Mouse (Mus musculus) embryonic facial prominence, embryonic 15.5 days (tissue): ENCODE data around the gene Galnt18. TPM values are rescaled to one million over a fixed set of nuclear protein-coding genes. Genes with fewer than 3 reads are reported as not detected.
A peak's percentile ranks its signal among the peaks of the same experiment; 100 is the strongest.

Source experiments
- ATAC-seq: fragments of 200-750 bp; cut with Nextera tagmentation; 2 replicates; pipeline ENCODE4 v1.8.0; 2017; ENCODE audit warnings: low read depth, moderate TSS enrichment; ENCODE audit not compliant: insufficient number of reproducible peaks, low FRiP score, low TSS enrichment
- H3K27ac ChIP-seq: fragments of 300-500 bp; sonication (generic); replicated peaks from 2 replicates; pipeline ENCODE4 v1.5.1; 2015; ENCODE audit warnings: mild to moderate bottlenecking, inconsistent platforms
- H3K27me3 ChIP-seq: fragments of 300-500 bp; sonication (generic); 2 replicates; pipeline ENCODE4 v1.6.1; 2015; ENCODE audit warnings: inconsistent platforms
- H3K36me3 ChIP-seq: fragments of 300-500 bp; sonication (generic); 2 replicates; pipeline ENCODE4 v1.6.1; 2015; ENCODE audit warnings: mild to moderate bottlenecking, inconsistent platforms
- H3K4me1 ChIP-seq: fragments of 300-500 bp; sonication (generic); 2 replicates; pipeline ENCODE4 v1.6.1; 2015; ENCODE audit warnings: inconsistent platforms
- H3K4me2 ChIP-seq: fragments of 300-500 bp; sonication (generic); replicated peaks from 2 replicates; pipeline ENCODE4 v1.6.1; 2015; ENCODE audit warnings: mild to moderate bottlenecking, inconsistent platforms
- H3K4me3 ChIP-seq: fragments of 300-500 bp; sonication (generic); replicated peaks from 2 replicates; pipeline ENCODE4 v1.5.1; 2015; ENCODE audit warnings: mild to moderate bottlenecking, inconsistent platforms
- H3K9ac ChIP-seq: fragments of 300-500 bp; sonication (generic); 2 replicates; pipeline ENCODE4 v1.6.1; 2015; ENCODE audit warnings: inconsistent platforms
- H3K9me3 ChIP-seq: fragments of 300-500 bp; sonication (generic); replicated peaks from 2 replicates; pipeline ENCODE4 v1.6.1; 2016; ENCODE audit warnings: inconsistent platforms
- WGBS: fragments of 180-500 bp; shearing (Covaris S2); methylation state at CpG from one replicate; pipeline ENCODE4 v1.1.7; 2015; 5-methylcytosine and 5-hydroxymethylcytosine counted together
- polyA plus RNA-seq: library from polyadenylated mRNA; unstranded; fragments of >200 nt; fragmentation: Nextera tagmentation; extraction: Ambion mirVana; gene quantifications from 2 replicates; pipeline ENCODE4 v1.2.1, GENCODE M21; 2015

Galnt18 gene
- polyA plus RNA-seq, 1 experiment from 2014 or later, result 30.0 TPM

DNA sequence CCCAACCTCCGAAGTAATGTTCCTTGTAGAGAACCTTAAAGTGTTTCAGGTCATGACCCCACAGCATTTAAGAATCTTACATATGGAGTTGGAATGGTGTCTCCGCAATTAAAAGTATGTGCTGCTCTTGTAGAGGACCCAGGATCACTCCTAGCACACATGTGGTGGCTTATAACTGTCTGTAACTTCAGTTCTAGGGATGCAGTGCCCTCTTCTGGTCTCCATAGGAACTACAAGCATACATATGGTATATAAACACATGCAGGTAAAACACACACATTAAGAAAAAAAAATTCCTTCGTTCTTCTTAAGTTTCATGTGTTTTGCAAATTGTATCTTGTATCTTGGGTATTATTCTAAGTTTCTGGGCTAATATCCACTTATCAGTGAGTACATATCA is 99.7 kb downstream of the Galnt18 start:
- WGBS, result 93% methylated on average over 3 of the region's 3 CpGs
- Histone ChIP-seq H3K4me1 (no peaks in the 10 kb centered on the region), H3K36me3 (no peaks in the 10 kb centered on the region), H3K27me3 (no peaks in the 10 kb centered on the region), H3K9me3 (no peaks in the 10 kb centered on the region), H3K27ac (no peak overlapping the region), H3K4me3 (no peak overlapping the region), H3K9ac (no peak overlapping the region), H3K4me2 (no peak overlapping the region)
- ATAC-seq, result no peak

- Histone ChIP-seq H3K27ac (no peak overlapping the region), H3K4me3 (no peak overlapping the region), H3K4me1 (no peaks in the 10 kb centered on the region), H3K36me3 (no peaks in the 10 kb centered on the region), H3K9me3 (no peaks in the 10 kb centered on the region), H3K9ac (no peak overlapping the region), H3K27me3 (no peaks in the 10 kb centered on the region), H3K4me2 (no peak overlapping the region)
- ATAC-seq, result no peak
- 75% methylated on average over 3 of the region's 3 CpGs for WGBS
These were observed 103.3 kb downstream of the Galnt18 start for GRCm38 (mm10) chr7:111676483-111676882.

- no peak overlapping the region for H3K4me2 ChIP-seq
- no peaks in the 10 kb centered on the region for H3K36me3 ChIP-seq
- H3K9me3 ChIP-seq, result no peaks in the 10 kb centered on the region
- no peak overlapping the region for H3K27ac ChIP-seq
- H3K9ac ChIP-seq, result no peak overlapping the region
- WGBS, result 31% methylated on average over 4 of the region's 4 CpGs
- no peaks in the 10 kb centered on the region for H3K4me1 ChIP-seq
- no peak overlapping the region for H3K4me3 ChIP-seq
- no peaks in the 10 kb centered on the region for H3K27me3 ChIP-seq
- no peak for ATAC-seq
These were observed 107.3 kb downstream of the Galnt18 start for GRCm38 (mm10) chr7:111672467-111672866.

GRCm38 (mm10) chr7:111663139-111664073 is 116.4 kb downstream of the Galnt18 start:
- 45% methylated on average over 14 of the region's 14 CpGs for WGBS
- no peak for ATAC-seq
- H3K9ac ChIP-seq, result no peak overlapping the region

GRCm38 (mm10) chr7:111658579-111658978 is 121.2 kb downstream of the Galnt18 start:
- peak; percentile 27; the same call in 1 of the 2 replicates for ATAC-seq
- Histone ChIP-seq H3K4me2 (no peak overlapping the region), H3K4me3 (no peak overlapping the region), H3K27ac (no peak overlapping the region), H3K27me3 (no peaks in the 10 kb centered on the region), H3K9ac (no peak overlapping the region), H3K9me3 (no peaks in the 10 kb centered on the region), H3K36me3 (no peaks in the 10 kb centered on the region), H3K4me1 (peaks cover 20% of the 10 kb centered on the region)
- 39% methylated on average over 4 of the region's 4 CpGs for WGBS

More at GRCm38 (mm10) chr7:111663139-111664073, 116.4 kb downstream of the Galnt18 start:
- no peaks in the 10 kb centered on the region for H3K36me3 ChIP-seq
- no peak overlapping the region for H3K4me3 ChIP-seq
- no peaks in the 10 kb centered on the region for H3K27me3 ChIP-seq
- H3K4me1 ChIP-seq, result peaks cover 24% of the 10 kb centered on the region
- no peak overlapping the region for H3K4me2 ChIP-seq
- no peaks in the 10 kb centered on the region for H3K9me3 ChIP-seq
- peak overlapping the region; percentile 73 for H3K27ac ChIP-seq

- ATAC-seq, result no peak
- Histone ChIP-seq H3K27ac (no peak overlapping the region), H3K9ac (no peak overlapping the region), H3K4me2 (no peak overlapping the region), H3K36me3 (no peaks in the 10 kb centered on the region), H3K4me3 (no peak overlapping the region), H3K4me1 (peaks cover 11% of the 10 kb centered on the region), H3K27me3 (no peaks in the 10 kb centered on the region), H3K9me3 (no peaks in the 10 kb centered on the region)
- 87% methylated on average over 8 of the region's 8 CpGs for WGBS
These were observed 124.8 kb downstream of the Galnt18 start for GRCm38 (mm10) chr7:111655002-111655401.

DNA sequence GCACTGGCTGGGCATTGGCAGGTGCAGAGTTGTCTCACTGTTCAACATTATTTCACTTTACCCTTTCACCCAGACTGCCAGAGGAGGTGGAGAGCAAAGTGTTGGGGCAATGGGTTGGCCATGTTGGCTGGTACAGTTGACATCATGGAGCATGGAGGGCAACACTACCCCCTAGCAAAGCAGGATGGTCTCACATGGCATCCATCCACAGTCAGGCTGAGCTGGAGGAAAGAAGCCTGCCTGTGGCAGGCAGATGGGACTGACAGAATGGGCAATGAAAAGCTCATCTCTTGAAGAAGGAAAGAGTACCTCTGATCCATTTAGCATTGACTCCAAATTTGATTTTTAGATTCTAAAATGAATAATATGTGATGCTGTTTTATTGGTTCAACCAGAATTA is 125.3 kb downstream of the Galnt18 start:
- H3K4me2 ChIP-seq, result no peak overlapping the region
- peaks cover 11% of the 10 kb centered on the region for H3K4me1 ChIP-seq
- H3K9ac ChIP-seq, result no peak overlapping the region
- no peaks in the 10 kb centered on the region for H3K36me3 ChIP-seq
- H3K27ac ChIP-seq, result no peak overlapping the region
- no peak for ATAC-seq
- no peak overlapping the region for H3K4me3 ChIP-seq
- H3K27me3 ChIP-seq, result no peaks in the 10 kb centered on the region
- no peaks in the 10 kb centered on the region for H3K9me3 ChIP-seq

GRCm38 (mm10) chr7:111644362-111644761 is 135.4 kb downstream of the Galnt18 start:
- no peak for ATAC-seq
- H3K27me3 ChIP-seq, result no peaks in the 10 kb centered on the region
- no peak overlapping the region for H3K9ac ChIP-seq
- no peaks in the 10 kb centered on the region for H3K9me3 ChIP-seq
- H3K36me3 ChIP-seq, result no peaks in the 10 kb centered on the region
- no peak overlapping the region for H3K4me2 ChIP-seq
- H3K4me1 ChIP-seq, result no peaks in the 10 kb centered on the region
- H3K4me3 ChIP-seq, result no peak overlapping the region
- H3K27ac ChIP-seq, result no peak overlapping the region

- Histone ChIP-seq H3K27ac (no peak overlapping the region), H3K36me3 (no peaks in the 10 kb centered on the region), H3K4me3 (no peak overlapping the region), H3K9me3 (no peaks in the 10 kb centered on the region), H3K27me3 (no peaks in the 10 kb centered on the region), H3K4me2 (no peak overlapping the region), H3K4me1 (no peaks in the 10 kb centered on the region), H3K9ac (no peak overlapping the region)
- no peak for ATAC-seq
- WGBS, result 76% methylated on average over 2 of the region's 2 CpGs
These were observed 140.9 kb downstream of the Galnt18 start for GRCm38 (mm10) chr7:111638899-111639298.

DNA sequence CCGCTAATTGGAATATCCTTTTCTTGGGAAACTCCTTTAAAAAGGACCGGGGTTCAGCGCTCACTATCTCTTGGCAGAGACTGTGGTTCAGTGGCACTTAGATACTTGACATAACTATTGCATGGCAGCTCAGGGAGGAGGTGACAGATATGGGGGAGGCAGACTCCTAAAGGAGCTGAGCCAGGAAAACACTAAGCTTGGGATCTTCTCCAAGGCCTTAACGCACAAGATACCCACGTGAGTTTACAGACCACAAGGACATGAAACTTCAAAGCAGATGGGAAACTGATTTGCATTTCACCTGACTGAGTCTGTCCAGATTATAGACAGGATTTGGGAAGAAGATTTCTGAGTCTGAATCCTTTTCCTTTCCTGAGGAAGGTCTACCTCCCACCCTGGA is 141.3 kb downstream of the Galnt18 start:
- no peak for ATAC-seq
- no peak overlapping the region for H3K4me2 ChIP-seq
- H3K4me3 ChIP-seq, result no peak overlapping the region
- 77% methylated on average over 5 of the region's 5 CpGs for WGBS
- no peaks in the 10 kb centered on the region for H3K9me3 ChIP-seq
- no peaks in the 10 kb centered on the region for H3K27me3 ChIP-seq
- no peaks in the 10 kb centered on the region for H3K36me3 ChIP-seq
- no peak overlapping the region for H3K9ac ChIP-seq
- no peak overlapping the region for H3K27ac ChIP-seq
- no peaks in the 10 kb centered on the region for H3K4me1 ChIP-seq

DNA sequence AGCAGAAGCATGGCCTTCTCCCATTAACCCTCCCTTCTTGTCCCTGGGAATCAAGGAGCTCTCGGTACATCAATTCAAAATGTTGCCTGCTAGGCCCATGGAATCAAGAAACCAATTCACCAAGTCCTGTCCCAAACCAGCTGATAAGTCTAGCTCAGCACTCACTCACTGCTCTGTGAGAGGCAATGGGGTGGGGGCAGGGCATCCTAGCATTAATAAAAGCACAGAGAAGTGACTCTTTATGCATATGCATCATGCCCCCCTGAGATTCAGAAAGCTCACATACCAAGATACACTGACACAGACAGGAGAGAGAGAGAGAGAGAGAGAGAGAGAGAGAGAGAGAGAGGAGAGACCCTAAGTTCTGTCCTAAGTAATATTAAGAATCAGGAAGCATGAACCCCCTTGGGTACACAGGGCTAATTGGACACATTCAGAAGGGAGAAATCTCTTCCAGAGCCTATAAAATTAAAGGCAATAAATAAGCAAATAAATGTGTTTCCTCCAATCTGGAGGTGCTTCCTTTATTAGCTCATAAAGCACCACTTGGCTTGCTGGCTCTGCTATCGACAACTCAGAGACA is 141.8 kb downstream of the Galnt18 start:
- Histone ChIP-seq H3K9me3 (no peaks in the 10 kb centered on the region), H3K36me3 (no peaks in the 10 kb centered on the region), H3K9ac (no peak overlapping the region), H3K27ac (no peak overlapping the region), H3K4me2 (no peak overlapping the region), H3K4me1 (no peaks in the 10 kb centered on the region), H3K4me3 (no peak overlapping the region), H3K27me3 (no peaks in the 10 kb centered on the region)
- 65% methylated on average over 2 of the region's 2 CpGs for WGBS
- no peak for ATAC-seq
